Mouse (Mus musculus): ENCODE measurements at regions not wholly inside any gene's neighbourhood (a gene's known extent, or its start where the extent isn't known, plus 50 kb on each side); places are given as distances from the start of the nearest gene placed in this dataset.
"Not testable (repeated sequence)": the region's sequence is repeated elsewhere in the genome, so short reads cannot be mapped to it uniquely, and the experiment has no call there.

DNA sequence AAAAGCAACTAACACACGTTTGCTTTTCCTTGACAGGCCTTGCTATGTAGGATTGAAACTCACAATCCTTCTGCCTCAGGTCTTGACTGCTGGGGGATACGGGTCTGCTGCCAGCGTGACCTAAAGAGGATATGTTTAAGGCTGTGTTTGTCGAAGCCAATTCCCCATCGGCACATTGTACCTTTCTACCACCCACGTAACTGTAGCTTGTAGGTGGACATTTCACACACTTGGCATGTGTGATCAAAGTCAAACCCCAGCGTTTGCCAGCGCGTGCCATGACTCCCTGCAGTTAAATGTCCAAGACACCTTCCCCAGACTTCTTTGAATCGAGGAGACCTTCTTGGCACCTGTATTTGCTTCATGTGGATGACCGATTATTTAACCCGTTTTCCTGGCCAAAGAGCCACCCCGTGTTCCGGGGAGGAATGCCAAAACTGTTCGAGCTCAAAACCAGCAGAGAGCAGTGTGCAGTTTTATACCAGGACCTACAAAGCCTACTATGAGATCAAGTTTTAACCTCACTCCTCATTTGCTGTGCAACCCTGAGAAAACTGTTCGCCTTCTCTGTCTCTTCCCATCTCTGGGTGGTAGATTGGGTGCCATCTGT lies 395.4 kb upstream of the Zfp507 start:
- Histone ChIP-seq H3K9ac (ENCODE audit: low read depth, low read length) (no peak overlapping the region), H3K36me3 (ENCODE audit: control insufficient read depth, insufficient read depth, low read length) (no peaks in the 10 kb centered on the region), H3K4me3 (ENCODE audit: low read length) (no peak overlapping the region), H3K4me1 (ENCODE audit: control insufficient read depth, insufficient read depth, low read length) (no peaks in the 10 kb centered on the region), H3K4me2 (replicated peaks; ENCODE audit: low read depth, low read length) (no peak overlapping the region), H3K9me3 (ENCODE audit: control insufficient read depth, low read length) (no peaks in the 10 kb centered on the region; the same call in 1 of the 2 replicates), H3K27ac (ENCODE audit: low read depth, low read length) (no peak overlapping the region), H3K27me3 (ENCODE audit: control insufficient read depth, insufficient read depth, low read length) (no peaks in the 10 kb centered on the region)
- 90% methylated on average over 16 of the region's 16 CpGs for WGBS
- no peak for ATAC-seq (ENCODE audit: low FRiP score, low TSS enrichment)

DNA sequence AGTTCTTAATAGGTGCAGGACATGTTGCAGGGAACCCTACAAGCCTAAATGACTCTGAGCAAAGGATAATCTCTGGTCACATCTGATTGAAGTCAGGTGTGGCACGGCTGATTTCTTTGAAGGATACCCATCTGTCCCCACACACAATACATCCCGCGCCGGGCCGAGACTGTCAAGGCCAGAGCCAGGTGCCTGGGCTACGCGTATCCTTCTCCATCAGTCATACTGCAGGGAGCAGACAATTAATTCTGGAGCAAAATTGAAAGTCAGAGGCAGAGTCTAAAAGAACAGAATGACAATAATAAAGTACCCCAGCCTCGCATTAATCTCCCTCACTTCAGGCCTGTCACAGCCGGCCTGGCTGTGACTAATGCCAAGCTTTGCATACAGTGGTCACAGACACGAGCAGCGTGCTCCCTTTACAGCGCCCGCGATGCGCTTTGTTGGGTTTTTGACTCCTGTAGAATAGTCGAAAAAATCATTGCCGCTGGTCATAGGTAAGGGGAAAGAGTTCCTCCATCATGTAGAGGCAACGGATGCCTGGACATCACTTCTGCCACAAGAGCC lies 393.4 kb upstream of the Zfp507 start:
- Histone ChIP-seq H3K4me3 (ENCODE audit: low read length) (no peak overlapping the region), H3K27ac (ENCODE audit: low read depth, low read length) (no peak overlapping the region), H3K9ac (ENCODE audit: low read depth, low read length) (no peak overlapping the region), H3K4me2 (replicated peaks; ENCODE audit: low read depth, low read length) (no peak overlapping the region), H3K4me1 (ENCODE audit: control insufficient read depth, insufficient read depth, low read length) (peaks cover 8% of the 10 kb centered on the region; the same call in 1 of the 2 replicates), H3K27me3 (ENCODE audit: control insufficient read depth, insufficient read depth, low read length) (no peaks in the 10 kb centered on the region), H3K36me3 (ENCODE audit: control insufficient read depth, insufficient read depth, low read length) (no peaks in the 10 kb centered on the region), H3K9me3 (ENCODE audit: control insufficient read depth, low read length) (no peaks in the 10 kb centered on the region)
- no peak for ATAC-seq (ENCODE audit: low FRiP score, low TSS enrichment)
- WGBS: 80% methylated on average over 18 of the region's 18 CpGs

DNA sequence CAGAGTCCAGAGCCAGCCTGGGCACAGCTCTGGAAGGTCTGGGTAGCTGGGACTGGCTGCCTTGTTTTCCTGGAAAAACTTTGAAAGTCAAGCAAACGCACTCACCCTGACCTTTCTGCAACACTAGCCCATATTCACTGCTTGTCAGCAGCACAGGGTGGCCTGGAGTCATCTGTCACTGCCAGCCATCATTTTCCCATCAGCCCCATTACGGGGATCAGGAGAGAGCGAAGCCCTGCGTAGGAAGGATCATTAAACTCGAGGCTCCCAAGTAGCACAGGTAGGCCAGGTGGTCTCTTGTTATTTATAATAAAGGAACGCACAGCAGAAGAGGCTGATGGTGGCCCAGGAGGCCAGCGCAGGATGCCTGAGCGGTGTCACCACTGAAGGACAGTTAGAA lies 389.8 kb upstream of the Zfp507 start:
- Histone ChIP-seq H3K27ac (ENCODE audit: low read depth, low read length) (no peak overlapping the region), H3K4me3 (ENCODE audit: low read length) (no peak overlapping the region), H3K9me3 (ENCODE audit: control insufficient read depth, low read length) (no peaks in the 10 kb centered on the region), H3K27me3 (ENCODE audit: control insufficient read depth, insufficient read depth, low read length) (no peaks in the 10 kb centered on the region), H3K4me2 (replicated peaks; ENCODE audit: low read depth, low read length) (no peak overlapping the region), H3K36me3 (ENCODE audit: control insufficient read depth, insufficient read depth, low read length) (no peaks in the 10 kb centered on the region), H3K4me1 (ENCODE audit: control insufficient read depth, insufficient read depth, low read length) (peaks cover 8% of the 10 kb centered on the region; the same call in 1 of the 2 replicates), H3K9ac (ENCODE audit: low read depth, low read length) (no peak overlapping the region)
- WGBS: 44% methylated on average over 8 of the region's 8 CpGs
- 0 out of 2 replicates have a peak, but pooled peaks have one; percentile 55 for ATAC-seq (ENCODE audit: low FRiP score, low TSS enrichment)

DNA sequence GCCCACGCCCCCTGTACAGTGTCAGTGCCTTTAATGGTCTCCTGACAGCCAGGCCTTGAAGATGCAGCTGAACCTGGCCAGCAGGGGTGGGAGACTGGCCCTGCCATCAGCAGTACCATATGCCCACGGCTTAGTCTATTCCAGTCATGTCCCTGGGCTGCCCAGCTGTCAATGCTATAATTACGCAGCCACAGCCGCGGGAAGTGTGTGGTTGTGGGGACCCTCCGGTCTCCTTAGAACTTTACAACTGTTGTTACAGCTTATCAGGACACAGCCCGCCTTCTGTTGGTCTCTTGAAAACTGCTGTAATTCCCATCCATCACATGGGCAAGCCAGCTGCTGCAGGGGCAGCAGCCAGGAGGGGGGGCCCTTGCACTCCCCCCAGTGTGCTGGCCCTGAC lies 375.1 kb upstream of the Zfp507 start:
- no peak overlapping the region for H3K4me3 ChIP-seq (ENCODE audit: low read length)
- ATAC-seq (ENCODE audit: low FRiP score, low TSS enrichment): no peak
- 34% methylated on average over 7 of the region's 7 CpGs for WGBS

DNA sequence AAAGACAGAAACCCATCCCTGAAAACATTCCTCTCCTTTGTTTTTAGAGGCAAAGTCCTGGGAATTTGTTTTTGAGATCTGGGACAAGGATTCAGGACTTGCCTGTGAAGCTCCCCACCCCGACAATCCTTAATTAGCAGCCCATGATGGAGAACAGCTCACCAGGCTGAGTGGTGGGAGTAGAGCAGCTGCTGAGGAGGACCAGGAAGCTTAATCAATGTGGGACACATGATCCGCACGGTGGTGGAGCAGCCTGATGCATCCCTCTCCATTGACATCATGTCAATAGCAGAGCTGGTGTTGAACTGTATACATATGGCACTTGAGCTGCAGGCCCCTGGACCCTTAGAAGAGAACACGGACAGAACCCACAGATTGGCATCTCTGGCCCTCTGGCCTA lies 372.5 kb upstream of the Zfp507 start:
- WGBS: 81% methylated on average over 4 of the region's 4 CpGs
- Histone ChIP-seq H3K27ac (ENCODE audit: low read depth, low read length) (no peak overlapping the region), H3K9me3 (ENCODE audit: control insufficient read depth, low read length) (no peaks in the 10 kb centered on the region), H3K4me2 (replicated peaks; ENCODE audit: low read depth, low read length) (no peak overlapping the region), H3K4me1 (ENCODE audit: control insufficient read depth, insufficient read depth, low read length) (no peaks in the 10 kb centered on the region), H3K27me3 (ENCODE audit: control insufficient read depth, insufficient read depth, low read length) (no peaks in the 10 kb centered on the region), H3K36me3 (ENCODE audit: control insufficient read depth, insufficient read depth, low read length) (no peaks in the 10 kb centered on the region), H3K4me3 (ENCODE audit: low read length) (no peak overlapping the region), H3K9ac (ENCODE audit: low read depth, low read length) (no peak overlapping the region)
- ATAC-seq (ENCODE audit: low FRiP score, low TSS enrichment): no peak

More for the DNA sequence above, 375.1 kb upstream of the Zfp507 start:
- Histone ChIP-seq H3K27me3 (ENCODE audit: control insufficient read depth, insufficient read depth, low read length) (no peaks in the 10 kb centered on the region), H3K36me3 (ENCODE audit: control insufficient read depth, insufficient read depth, low read length) (no peaks in the 10 kb centered on the region), H3K9me3 (ENCODE audit: control insufficient read depth, low read length) (no peaks in the 10 kb centered on the region), H3K27ac (ENCODE audit: low read depth, low read length) (no peak overlapping the region), H3K9ac (ENCODE audit: low read depth, low read length) (no peak overlapping the region), H3K4me2 (replicated peaks; ENCODE audit: low read depth, low read length) (no peak overlapping the region), H3K4me1 (ENCODE audit: control insufficient read depth, insufficient read depth, low read length) (no peaks in the 10 kb centered on the region)

DNA sequence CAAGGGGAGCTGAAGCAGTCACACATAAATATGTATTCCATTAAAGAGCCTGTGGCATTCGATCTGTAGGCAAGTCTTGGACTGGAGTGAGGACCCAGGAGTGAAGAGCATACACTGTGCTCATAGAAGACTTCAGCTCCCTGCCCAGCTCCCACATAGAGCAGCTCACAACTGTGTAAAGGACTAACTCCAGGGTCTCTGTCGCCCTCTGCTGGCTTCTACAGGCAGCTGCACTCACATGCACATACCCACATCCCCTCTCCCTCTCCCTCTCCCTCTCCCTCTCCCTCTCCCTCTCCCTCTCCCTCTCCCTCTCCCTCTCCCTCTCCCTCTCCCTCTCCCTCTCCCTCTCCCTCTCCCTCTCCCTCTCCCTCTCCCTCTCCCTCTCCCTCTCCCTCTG lies 369.7 kb upstream of the Zfp507 start:
- not testable (repeated sequence) for H3K4me2 ChIP-seq (replicated peaks; ENCODE audit: low read depth, low read length); H3K36me3 ChIP-seq (ENCODE audit: control insufficient read depth, insufficient read depth, low read length); ATAC-seq (ENCODE audit: low FRiP score, low TSS enrichment); H3K4me1 ChIP-seq (ENCODE audit: control insufficient read depth, insufficient read depth, low read length); H3K9me3 ChIP-seq (ENCODE audit: control insufficient read depth, low read length); H3K27me3 ChIP-seq (ENCODE audit: control insufficient read depth, insufficient read depth, low read length); H3K27ac ChIP-seq (ENCODE audit: low read depth, low read length); H3K9ac ChIP-seq (ENCODE audit: low read depth, low read length); H3K4me3 ChIP-seq (ENCODE audit: low read length)
- WGBS: 61% methylated on average over 2 of the region's 2 CpGs

DNA sequence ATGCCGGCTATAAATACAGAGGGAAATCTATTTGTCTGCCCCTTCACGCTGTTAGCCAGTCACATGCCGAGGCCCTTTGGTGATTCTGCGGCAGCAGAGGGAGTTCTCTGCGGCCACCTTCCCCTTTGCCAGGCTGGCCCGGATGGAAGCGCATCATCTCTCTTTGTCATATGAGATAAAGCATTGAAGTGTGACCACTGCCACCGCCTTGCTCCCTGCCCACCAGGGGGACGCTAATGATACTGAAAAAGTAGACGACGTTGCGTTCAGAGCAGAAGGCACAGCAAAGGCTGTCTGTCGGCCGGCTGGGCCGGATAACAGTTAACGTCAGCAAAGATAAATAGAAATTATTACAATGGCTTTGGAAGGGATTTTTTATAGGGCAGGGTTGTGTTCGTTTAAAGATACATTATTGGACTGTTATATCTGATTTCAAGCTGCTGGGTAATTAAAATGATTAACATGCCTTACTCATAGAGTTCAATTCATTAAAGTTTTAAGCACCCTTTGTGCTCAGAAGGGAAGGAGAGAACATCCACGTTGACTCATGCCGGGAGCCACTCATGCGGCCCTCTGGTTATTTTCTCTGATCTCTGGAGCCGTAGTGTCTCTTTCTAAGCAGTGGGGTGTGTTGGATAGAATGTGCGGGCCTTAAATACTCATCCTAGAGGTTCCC lies 354.6 kb upstream of the Zfp507 start:
- Histone ChIP-seq H3K27me3 (ENCODE audit: control insufficient read depth, insufficient read depth, low read length) (no peaks in the 10 kb centered on the region), H3K4me2 (replicated peaks; ENCODE audit: low read depth, low read length) (peak overlapping the region; percentile 6; the same call in 1 of the 2 replicates), H3K4me1 (ENCODE audit: control insufficient read depth, insufficient read depth, low read length) (peaks cover 17% of the 10 kb centered on the region), H3K9ac (ENCODE audit: low read depth, low read length) (no peak overlapping the region), H3K36me3 (ENCODE audit: control insufficient read depth, insufficient read depth, low read length) (no peaks in the 10 kb centered on the region), H3K9me3 (ENCODE audit: control insufficient read depth, low read length) (no peaks in the 10 kb centered on the region), H3K27ac (ENCODE audit: low read depth, low read length) (peak overlapping the region; percentile 52; the same call in 1 of the 2 replicates), H3K4me3 (ENCODE audit: low read length) (no peak overlapping the region)
- 17% methylated on average over 22 of the region's 22 CpGs for WGBS
- peak; percentile 66 for ATAC-seq (ENCODE audit: low FRiP score, low TSS enrichment)

DNA sequence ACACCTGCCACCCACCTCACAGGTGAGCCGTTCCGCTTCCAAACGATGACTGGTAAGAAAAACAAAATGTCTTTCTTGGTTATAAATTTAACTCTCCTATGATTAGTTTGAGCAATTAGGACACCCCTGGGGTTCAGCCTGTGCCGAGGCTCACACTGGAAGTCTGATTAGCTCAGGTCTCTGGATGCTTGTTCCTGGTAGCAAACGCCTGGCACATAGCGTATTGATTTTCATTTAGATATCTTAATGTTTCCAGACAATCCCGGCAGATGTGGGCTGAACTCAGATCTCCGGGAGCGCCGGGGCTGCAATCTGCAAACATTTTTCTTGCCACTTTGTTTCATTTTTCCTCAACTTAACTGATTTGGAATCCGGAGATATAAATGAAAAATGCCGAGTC lies 353.8 kb upstream of the Zfp507 start:
- H3K9me3 ChIP-seq (ENCODE audit: control insufficient read depth, low read length): no peaks in the 10 kb centered on the region
- peak overlapping the region; percentile 27; the same call in 1 of the 2 replicates for H3K27ac ChIP-seq (ENCODE audit: low read depth, low read length)
- no peaks in the 10 kb centered on the region for H3K36me3 ChIP-seq (ENCODE audit: control insufficient read depth, insufficient read depth, low read length)
- WGBS: 25% methylated on average over 12 of the region's 12 CpGs
- ATAC-seq (ENCODE audit: low FRiP score, low TSS enrichment): no peak
- H3K4me1 ChIP-seq (ENCODE audit: control insufficient read depth, insufficient read depth, low read length): peaks cover 24% of the 10 kb centered on the region
- H3K27me3 ChIP-seq (ENCODE audit: control insufficient read depth, insufficient read depth, low read length): no peaks in the 10 kb centered on the region
- H3K4me3 ChIP-seq (ENCODE audit: low read length): no peak overlapping the region
- H3K4me2 ChIP-seq (replicated peaks; ENCODE audit: low read depth, low read length): peak overlapping the region; percentile 6; the same call in 1 of the 2 replicates
- H3K9ac ChIP-seq (ENCODE audit: low read depth, low read length): no peak overlapping the region

DNA sequence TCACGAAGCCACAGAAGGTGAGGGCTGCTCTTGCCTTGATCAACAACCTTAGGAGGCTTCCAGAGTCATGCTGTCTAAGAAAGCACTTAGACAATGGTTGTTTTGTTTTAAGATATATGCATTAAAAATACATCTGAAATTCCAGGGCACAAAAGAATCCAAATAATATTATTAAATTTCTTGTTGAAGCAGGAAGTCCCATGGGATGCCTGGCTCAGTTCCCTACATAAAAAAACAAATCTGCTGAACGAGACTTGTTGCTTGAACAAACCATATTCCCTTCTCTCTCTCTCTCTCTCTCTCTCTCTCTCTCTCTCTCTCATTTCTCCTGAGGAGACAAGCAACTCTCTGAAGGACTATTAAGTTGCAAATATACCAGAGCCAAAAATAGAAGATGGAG lies 352.8 kb upstream of the Zfp507 start:
- no peaks in the 10 kb centered on the region for H3K27me3 ChIP-seq (ENCODE audit: control insufficient read depth, insufficient read depth, low read length)
- H3K27ac ChIP-seq (ENCODE audit: low read depth, low read length): no peak overlapping the region
- H3K9me3 ChIP-seq (ENCODE audit: control insufficient read depth, low read length): no peaks in the 10 kb centered on the region
- no peak overlapping the region for H3K4me2 ChIP-seq (replicated peaks; ENCODE audit: low read depth, low read length)
- H3K4me3 ChIP-seq (ENCODE audit: low read length): no peak overlapping the region
- no peak for ATAC-seq (ENCODE audit: low FRiP score, low TSS enrichment)
- H3K4me1 ChIP-seq (ENCODE audit: control insufficient read depth, insufficient read depth, low read length): peaks cover 32% of the 10 kb centered on the region
- WGBS: 39% methylated on average over 2 of the region's 2 CpGs
- no peak overlapping the region for H3K9ac ChIP-seq (ENCODE audit: low read depth, low read length)
- no peaks in the 10 kb centered on the region for H3K36me3 ChIP-seq (ENCODE audit: control insufficient read depth, insufficient read depth, low read length)
